Mouse (Mus musculus) kidney, embryonic 15.5 days (tissue): ENCODE measurements around the gene 4930404H24Rik. TPM values are rescaled to one million over a fixed set of nuclear protein-coding genes. Genes with fewer than 3 reads are reported as not detected.
"Not testable (repeated sequence)": the region's sequence is repeated elsewhere in the genome, so short reads cannot be mapped to it uniquely, and the experiment has no call there.

Experiments used
- ATAC-seq: fragments of 200-750 bp; cut with Nextera tagmentation; replicated peaks from 2 replicates; pipeline ENCODE4 v1.8.0; 2017; ENCODE audit warnings: moderate TSS enrichment; ENCODE audit not compliant: low FRiP score
- H3K27ac ChIP-seq: fragments of 300-500 bp; sonication (generic); 2 replicates; pipeline ENCODE4 v1.5.1; 2015; ENCODE audit warnings: mild to moderate bottlenecking, inconsistent platforms
- H3K27me3 ChIP-seq: fragments of 300-500 bp; sonication (generic); 2 replicates; pipeline ENCODE4 v1.6.1; 2015; ENCODE audit warnings: inconsistent platforms
- H3K36me3 ChIP-seq: fragments of 300-500 bp; sonication (generic); 2 replicates; pipeline ENCODE4 v1.6.1; 2015; ENCODE audit warnings: inconsistent platforms
- H3K4me1 ChIP-seq: fragments of 300-500 bp; sonication (generic); 2 replicates; pipeline ENCODE4 v1.6.1; 2015; ENCODE audit warnings: inconsistent platforms
- H3K4me2 ChIP-seq: fragments of 300-500 bp; sonication (generic); 2 replicates; pipeline ENCODE4 v1.6.1; 2015; ENCODE audit warnings: moderate library complexity, mild to moderate bottlenecking, inconsistent platforms
- H3K4me3 ChIP-seq: fragments of 300-500 bp; sonication (generic); replicated peaks from 2 replicates; pipeline ENCODE4 v1.5.1; 2015; ENCODE audit warnings: mild to moderate bottlenecking, inconsistent platforms
- H3K9ac ChIP-seq: fragments of 300-500 bp; sonication (generic); 2 replicates; pipeline ENCODE4 v1.6.1; 2015; ENCODE audit warnings: mild to moderate bottlenecking, inconsistent platforms
- H3K9me3 ChIP-seq: fragments of 300-500 bp; sonication (generic); replicated peaks from 2 replicates; pipeline ENCODE4 v1.6.1; 2016; ENCODE audit warnings: inconsistent platforms
- WGBS: fragments of 180-500 bp; shearing (Covaris S2); methylation state at CpG from one replicate; pipeline ENCODE4 v1.1.7; 2015; ENCODE audit warnings: mixed read lengths; 5-methylcytosine and 5-hydroxymethylcytosine counted together
- polyA plus RNA-seq: library from polyadenylated mRNA; unstranded; fragments of >200 nt; fragmentation: Nextera tagmentation; extraction: Ambion mirVana; gene quantifications from 2 replicates; pipeline ENCODE4 v1.2.1, GENCODE M21; 2015

4930404H24Rik gene
- polyA plus RNA-seq, 1 experiment from 2014 or later, result not detected

DNA sequence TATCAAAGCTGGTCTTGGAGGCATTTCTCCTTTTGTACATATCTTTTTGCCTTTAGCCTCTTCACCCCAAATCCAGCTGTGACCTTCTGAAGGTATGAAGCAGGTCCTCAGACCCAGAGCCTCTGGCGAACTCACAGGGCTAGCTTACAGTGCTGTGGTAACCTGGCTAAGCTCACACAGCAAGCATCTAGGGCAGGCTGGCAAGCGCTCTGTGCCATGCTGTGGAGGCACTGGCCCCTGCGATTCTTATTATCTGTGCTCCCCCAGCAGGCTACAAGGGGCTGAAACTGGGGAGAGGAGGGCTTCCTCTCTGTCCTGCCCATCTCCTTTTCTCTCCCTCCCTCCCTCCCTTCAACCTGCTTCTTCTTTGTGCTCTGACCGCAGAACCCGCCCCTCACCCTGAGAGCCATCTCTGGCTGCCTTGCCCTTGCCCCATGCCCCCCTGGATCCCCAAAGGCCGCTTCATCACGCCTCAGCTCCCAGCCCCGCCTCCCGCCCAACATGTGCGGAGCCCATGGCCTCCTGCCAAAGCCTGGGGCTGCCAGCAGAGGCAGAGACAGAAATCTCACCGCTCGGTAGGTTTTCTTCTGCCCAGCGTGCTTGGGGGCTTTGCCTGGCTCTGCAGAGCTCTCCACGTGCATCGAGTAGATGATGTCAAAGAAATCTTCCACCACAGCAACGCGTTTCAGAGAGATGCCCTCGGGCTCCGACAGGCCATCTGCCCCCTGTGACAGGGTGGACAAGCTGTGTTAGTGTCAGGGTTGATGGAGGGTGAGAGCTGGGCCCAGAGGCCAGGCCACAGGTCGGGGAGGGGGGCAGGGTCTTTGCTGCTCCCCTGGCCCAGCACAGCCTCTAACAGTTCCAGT, 9.2 kb upstream of the 4930404H24Rik start:
- Histone ChIP-seq H3K36me3 (no peaks in the 10 kb centered on the region), H3K4me2 (peak overlapping the region; percentile 38), H3K27me3 (0 out of 2 replicates have a peak, but pooled peaks cover 4% of the 10 kb centered on the region), H3K4me1 (peaks cover 20% of the 10 kb centered on the region), H3K9ac (no peak overlapping the region), H3K27ac (peak overlapping the region; percentile 35; the same call in 1 of the 2 replicates), H3K4me3 (no peak overlapping the region), H3K9me3 (no peaks in the 10 kb centered on the region)
- ATAC-seq, result peak; percentile 59; the same call in 1 of the 2 replicates
- 13% methylated on average over 20 of the region's 20 CpGs for WGBS

DNA sequence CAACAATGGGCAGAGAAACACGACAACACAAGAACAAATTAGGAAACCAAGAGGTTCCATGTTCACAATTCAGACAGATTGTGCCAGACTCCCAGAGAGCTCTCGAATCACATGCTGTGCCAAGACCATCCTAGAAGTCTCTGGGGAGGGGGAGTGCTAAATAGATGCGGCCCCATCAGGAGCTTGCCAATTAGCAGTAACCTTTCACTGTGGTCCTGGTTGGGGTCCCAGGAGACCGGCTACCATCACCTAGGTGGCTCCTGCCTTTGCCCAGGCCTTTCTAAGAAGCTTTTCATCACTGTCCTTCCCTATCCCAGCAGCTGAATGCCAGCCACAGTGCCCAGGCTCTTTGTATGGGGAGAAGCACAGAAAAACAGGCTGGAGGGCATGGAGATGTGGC, 8.5 kb upstream of the 4930404H24Rik start:
- Histone ChIP-seq H3K4me2 (no peak overlapping the region), H3K9me3 (no peaks in the 10 kb centered on the region), H3K27ac (0 out of 2 replicates have a peak overlapping the region, but pooled peaks have one; percentile 35), H3K9ac (no peak overlapping the region), H3K4me3 (no peak overlapping the region), H3K36me3 (no peaks in the 10 kb centered on the region), H3K27me3 (0 out of 2 replicates have a peak, but pooled peaks cover 4% of the 10 kb centered on the region), H3K4me1 (peaks cover 17% of the 10 kb centered on the region)
- ATAC-seq, result no peak
- 58% methylated on average over 4 of the region's 4 CpGs for WGBS

- Histone ChIP-seq H3K4me1 (peaks cover 42% of the 10 kb centered on the region), H3K9me3 (no peaks in the 10 kb centered on the region), H3K36me3 (no peaks in the 10 kb centered on the region), H3K9ac (no peak overlapping the region), H3K27ac (no peak overlapping the region), H3K4me3 (no peak overlapping the region), H3K4me2 (no peak overlapping the region), H3K27me3 (peaks cover 16% of the 10 kb centered on the region)
- WGBS, result 90% methylated on average over 1 of the region's 1 CpGs
- ATAC-seq, result no peak
Observed at GRCm38 (mm10) chr2:153490116-153490515, 2.5 kb upstream of the 4930404H24Rik start.

GRCm38 (mm10) chr2:153490940-153491339, 1.6 kb upstream of the 4930404H24Rik start:
- ATAC-seq, result no peak
- Histone ChIP-seq H3K27me3 (peaks cover 16% of the 10 kb centered on the region), H3K9ac (no peak overlapping the region), H3K36me3 (no peaks in the 10 kb centered on the region), H3K27ac (0 out of 2 replicates have a peak overlapping the region, but pooled peaks have one; percentile 27), H3K4me2 (peak overlapping the region; percentile 9; the same call in 1 of the 2 replicates), H3K4me1 (peaks cover 46% of the 10 kb centered on the region), H3K9me3 (no peaks in the 10 kb centered on the region), H3K4me3 (no peak overlapping the region)
- 30% methylated on average over 5 of the region's 5 CpGs for WGBS

- Histone ChIP-seq H3K4me3 (peak overlapping the region; percentile 67), H3K27ac (peak overlapping the region; percentile 73; the same call in 1 of the 2 replicates), H3K9ac (peak overlapping the region; percentile 51), H3K4me2 (peak overlapping the region; percentile 99), H3K27me3 (peaks cover 16% of the 10 kb centered on the region), H3K9me3 (no peaks in the 10 kb centered on the region), H3K4me1 (peaks cover 53% of the 10 kb centered on the region), H3K36me3 (no peaks in the 10 kb centered on the region)
- 9% methylated on average over 18 of the region's 18 CpGs for WGBS
- peak; percentile 1; the same call in 1 of the 2 replicates for ATAC-seq
Observed at GRCm38 (mm10) chr2:153491512-153492178, 945 bp upstream of the 4930404H24Rik start.

- peaks cover 16% of the 10 kb centered on the region for H3K27me3 ChIP-seq
- no peaks in the 10 kb centered on the region for H3K36me3 ChIP-seq
- H3K4me3 ChIP-seq, result peak overlapping the region; percentile 67
- peak overlapping the region; percentile 73 for H3K27ac ChIP-seq
- under 1% methylated on average over 24 of the region's 24 CpGs for WGBS
- peak overlapping the region; percentile 99 for H3K4me2 ChIP-seq
- H3K9ac ChIP-seq, result peak overlapping the region; percentile 51
- H3K4me1 ChIP-seq, result peaks cover 58% of the 10 kb centered on the region
- no peaks in the 10 kb centered on the region for H3K9me3 ChIP-seq
- ATAC-seq, result peak; percentile 14; the same call in 1 of the 2 replicates
Observed at GRCm38 (mm10) chr2:153492179-153492517, 442 bp upstream of the 4930404H24Rik start.

DNA sequence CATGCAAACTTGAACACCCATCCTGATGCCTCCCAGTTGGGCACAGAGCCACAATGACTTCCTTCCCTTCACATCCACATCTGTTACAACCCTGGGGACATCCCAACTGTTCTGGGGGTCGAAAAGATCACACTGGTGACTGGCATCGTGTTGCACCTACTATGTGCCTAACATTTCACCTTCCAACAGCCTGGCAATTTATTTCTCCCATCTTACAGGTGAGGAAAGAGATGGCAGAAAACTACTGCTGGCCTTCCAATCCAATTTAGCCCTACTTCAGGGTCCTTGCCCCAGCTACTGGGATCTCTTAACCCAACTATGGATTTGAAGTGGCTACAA, 772 bp downstream of the 4930404H24Rik start:
- ATAC-seq, result no peak
- peak overlapping the region; percentile 67 for H3K4me3 ChIP-seq
- H3K9me3 ChIP-seq, result no peaks in the 10 kb centered on the region

GRCm38 (mm10) chr2:153493781-153494292, 1.2 kb downstream of the 4930404H24Rik start:
- no peak overlapping the region for H3K9ac ChIP-seq
- peaks cover 16% of the 10 kb centered on the region for H3K27me3 ChIP-seq
- H3K27ac ChIP-seq, result peak overlapping the region; percentile 73
- peaks cover 66% of the 10 kb centered on the region for H3K4me1 ChIP-seq
- no peaks in the 10 kb centered on the region for H3K9me3 ChIP-seq
- WGBS, result 12% methylated on average over 6 of the region's 6 CpGs
- peak; percentile 19 for ATAC-seq
- no peaks in the 10 kb centered on the region for H3K36me3 ChIP-seq
- peak overlapping the region; percentile 67; the same call in 1 of the 2 replicates for H3K4me3 ChIP-seq
- H3K4me2 ChIP-seq, result peak overlapping the region; percentile 99

More for the DNA sequence above, 772 bp downstream of the 4930404H24Rik start:
- Histone ChIP-seq H3K4me1 (peaks cover 66% of the 10 kb centered on the region), H3K9ac (peak overlapping the region; percentile 51), H3K4me2 (peak overlapping the region; percentile 99), H3K27me3 (peaks cover 16% of the 10 kb centered on the region), H3K36me3 (no peaks in the 10 kb centered on the region), H3K27ac (peak overlapping the region; percentile 73)
- 18% methylated on average over 2 of the region's 2 CpGs for WGBS

- H3K27ac ChIP-seq, result peak overlapping the region; percentile 73
- 15% methylated on average over 9 of the region's 9 CpGs for WGBS
- no peak overlapping the region; the same call in 1 of the 2 replicates for H3K4me3 ChIP-seq
- peak; percentile 16 for ATAC-seq
- peaks cover 16% of the 10 kb centered on the region for H3K27me3 ChIP-seq
- no peaks in the 10 kb centered on the region for H3K9me3 ChIP-seq
- no peak overlapping the region for H3K9ac ChIP-seq
- no peaks in the 10 kb centered on the region for H3K36me3 ChIP-seq
- peak overlapping the region; percentile 27 for H3K4me2 ChIP-seq
- H3K4me1 ChIP-seq, result peaks cover 66% of the 10 kb centered on the region
Observed at GRCm38 (mm10) chr2:153494293-153494811, 1.8 kb downstream of the 4930404H24Rik start.

DNA sequence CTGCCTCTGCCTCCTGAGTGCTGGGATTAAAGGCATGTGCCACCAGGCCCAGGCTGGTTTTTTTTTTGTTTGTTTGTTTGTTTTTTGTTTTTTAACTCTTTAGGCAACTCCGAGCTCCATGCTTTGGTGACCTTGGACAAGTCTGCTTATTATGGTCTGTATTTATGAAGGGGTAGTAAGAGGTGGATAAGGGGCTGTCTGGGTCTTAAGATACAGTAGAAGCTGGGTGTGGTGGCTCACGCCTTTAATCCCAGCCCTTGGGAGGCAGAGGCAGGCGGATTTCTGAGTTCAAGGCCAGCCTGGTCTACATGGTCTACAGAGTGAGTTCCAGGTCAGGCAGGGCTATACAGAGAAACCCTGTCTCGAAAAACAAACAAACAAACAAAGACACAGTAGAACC, 2.8 kb downstream of the 4930404H24Rik start:
- H3K27ac ChIP-seq, H3K9ac ChIP-seq, H3K9me3 ChIP-seq, H3K36me3 ChIP-seq, ATAC-seq, H3K4me3 ChIP-seq, H3K4me2 ChIP-seq: not testable (repeated sequence)
- Histone ChIP-seq H3K4me1 (peaks cover 66% of the 10 kb centered on the region), H3K27me3 (peaks cover 16% of the 10 kb centered on the region)
- WGBS, result 85% methylated on average over 4 of the region's 4 CpGs

- peaks cover 14% of the 10 kb centered on the region for H3K27me3 ChIP-seq
- WGBS, result 69% methylated on average over 4 of the region's 4 CpGs
- no peaks in the 10 kb centered on the region for H3K9me3 ChIP-seq
- no peak overlapping the region for H3K4me3 ChIP-seq
- ATAC-seq, result no peak; the same call in 1 of the 2 replicates
- no peaks in the 10 kb centered on the region for H3K36me3 ChIP-seq
- peaks cover 63% of the 10 kb centered on the region for H3K4me1 ChIP-seq
- H3K4me2 ChIP-seq, result no peak overlapping the region
- no peak overlapping the region for H3K9ac ChIP-seq
- no peak overlapping the region for H3K27ac ChIP-seq
Observed at GRCm38 (mm10) chr2:153495818-153496217, 3.2 kb downstream of the 4930404H24Rik start.
